Mouse (Mus musculus): Measurements from ENCODE around the gene Gm42417. TPM values are rescaled to one million over a fixed set of nuclear protein-coding genes. Genes with fewer than 3 reads are reported as not detected.
A peak's percentile ranks its signal among the peaks of the same experiment; 100 is the strongest.

Gm42417 gene
- total and polyA plus RNA-seq, 2 experiments from 2014 or later = not detected

- Histone ChIP-seq H3K27ac (ENCODE audit: low read depth) (no peak overlapping the region), H3K4me2 (ENCODE audit: low read depth, low read length) (no peak overlapping the region), H3K4me1 (ENCODE audit: control insufficient read depth, insufficient read depth) (peaks cover 7% of the 10 kb centered on the region; the same call in 1 of the 2 replicates), H3K36me3 (replicated peaks; ENCODE audit: control insufficient read depth, insufficient read depth, low read length) (peaks cover 61% of the 10 kb centered on the region), H3K9ac (replicated peaks; ENCODE audit: low read depth, low read length) (no peak overlapping the region), H3K9me3 (replicated peaks; ENCODE audit: control insufficient read depth, low read length) (no peaks in the 10 kb centered on the region), H3K4me3 (ENCODE audit: low read depth, low read length) (no peak overlapping the region), H3K27me3 (ENCODE audit: control insufficient read depth, insufficient read depth, low read length) (no peaks in the 10 kb centered on the region)
- no peak for ATAC-seq (ENCODE audit: insufficient read depth, low read depth)
- 82% methylated on average over 18 of the region's 18 CpGs for WGBS
- TF ChIP-seq EP300 (IDR thresholded peaks at IDR 0.05; ENCODE audit: low read depth) = no peak
- TF ChIP-seq CTCF (IDR thresholded peaks at IDR 0.05; ENCODE audit: low read depth) = no peak
- DNase-seq (ENCODE audit: low spot score) = no peak
Measured at GRCm38 (mm10) chr1:36549491-36549890, 10.3 kb upstream of the Gm42417 start.

DNA sequence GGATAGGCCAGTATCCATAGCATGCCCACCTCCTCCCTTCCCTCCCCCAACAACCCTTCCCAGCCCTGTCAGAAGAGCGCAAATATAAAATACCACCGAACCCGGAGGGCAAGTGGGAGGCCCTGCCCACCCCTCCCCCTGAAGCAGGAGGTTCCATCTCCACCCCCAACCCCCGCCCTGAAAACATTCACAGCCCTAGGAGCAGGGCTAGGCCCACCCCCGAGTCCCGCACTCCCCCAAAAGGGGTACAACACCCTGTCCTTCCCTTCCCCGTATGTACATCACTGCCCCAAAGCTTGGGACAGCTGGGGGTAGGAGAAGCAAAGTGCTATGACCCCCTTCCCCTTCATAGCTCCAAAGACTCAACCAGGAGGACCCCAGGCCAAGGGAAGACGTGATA is 9.5 kb upstream of the Gm42417 start:
- Histone ChIP-seq H3K4me3 (ENCODE audit: low read depth, low read length) (no peak overlapping the region), H3K27ac (ENCODE audit: low read depth) (no peak overlapping the region), H3K27me3 (ENCODE audit: control insufficient read depth, insufficient read depth, low read length) (no peaks in the 10 kb centered on the region), H3K9me3 (replicated peaks; ENCODE audit: control insufficient read depth, low read length) (no peaks in the 10 kb centered on the region), H3K4me2 (ENCODE audit: low read depth, low read length) (no peak overlapping the region), H3K36me3 (replicated peaks; ENCODE audit: control insufficient read depth, insufficient read depth, low read length) (peaks cover 55% of the 10 kb centered on the region), H3K9ac (replicated peaks; ENCODE audit: low read depth, low read length) (no peak overlapping the region), H3K4me1 (ENCODE audit: control insufficient read depth, insufficient read depth) (peaks cover 7% of the 10 kb centered on the region; the same call in 1 of the 2 replicates)
- no peak for TF ChIP-seq CTCF (IDR thresholded peaks at IDR 0.05; ENCODE audit: low read depth)
- TF ChIP-seq EP300 (IDR thresholded peaks at IDR 0.05; ENCODE audit: low read depth) = no peak
- DNase-seq (ENCODE audit: low spot score) (no peak), ATAC-seq (ENCODE audit: insufficient read depth, low read depth) (no peak)
- WGBS = 63% methylated on average over 8 of the region's 8 CpGs

- H3K36me3 ChIP-seq (replicated peaks; ENCODE audit: control insufficient read depth, insufficient read depth, low read length) = peaks cover 48% of the 10 kb centered on the region
- 0 out of 2 replicates have a peak overlapping the region, but pooled peaks have one; percentile 1 for H3K27ac ChIP-seq (ENCODE audit: low read depth)
- no peaks in the 10 kb centered on the region for H3K27me3 ChIP-seq (ENCODE audit: control insufficient read depth, insufficient read depth, low read length)
- H3K4me3 ChIP-seq (ENCODE audit: low read depth, low read length) = no peak overlapping the region
- 31% methylated on average over 9 of the region's 9 CpGs for WGBS
- no peaks in the 10 kb centered on the region for H3K9me3 ChIP-seq (replicated peaks; ENCODE audit: control insufficient read depth, low read length)
- ATAC-seq (ENCODE audit: insufficient read depth, low read depth) (no peak), DNase-seq (ENCODE audit: low spot score) (no peak)
- no peak overlapping the region for H3K9ac ChIP-seq (replicated peaks; ENCODE audit: low read depth, low read length)
- peaks cover 7% of the 10 kb centered on the region; the same call in 1 of the 2 replicates for H3K4me1 ChIP-seq (ENCODE audit: control insufficient read depth, insufficient read depth)
- no peak overlapping the region for H3K4me2 ChIP-seq (ENCODE audit: low read depth, low read length)
- no peak for TF ChIP-seq CTCF (IDR thresholded peaks at IDR 0.05; ENCODE audit: low read depth)
- no peak; the same call in 1 of the 2 replicates for TF ChIP-seq EP300 (IDR thresholded peaks at IDR 0.05; ENCODE audit: low read depth)
Measured at GRCm38 (mm10) chr1:36547981-36548598, 8.9 kb upstream of the Gm42417 start.

GRCm38 (mm10) chr1:36546888-36547471 is 7.8 kb upstream of the Gm42417 start, which contains the start of gene Ankrd39:
Gene Ankrd39, minus strand, starts transcription at chr1:36547445.
- no peaks in the 10 kb centered on the region for H3K27me3 ChIP-seq (ENCODE audit: control insufficient read depth, insufficient read depth, low read length)
- peak within 1 kb of the TSS; percentile 83 for H3K4me2 ChIP-seq (ENCODE audit: low read depth, low read length)
- peak within 1 kb of the TSS; percentile 76 for H3K27ac ChIP-seq (ENCODE audit: low read depth)
- peak within 1 kb of the TSS; percentile 71 for H3K9ac ChIP-seq (replicated peaks; ENCODE audit: low read depth, low read length)
- H3K36me3 ChIP-seq (replicated peaks; ENCODE audit: control insufficient read depth, insufficient read depth, low read length) = peaks cover 45% of the 10 kb centered on the region
- peak; percentile 79; the same call in 1 of the 2 replicates for TF ChIP-seq EP300 (IDR thresholded peaks at IDR 0.05; ENCODE audit: low read depth)
- peak; percentile 100 for TF ChIP-seq CTCF (IDR thresholded peaks at IDR 0.05; ENCODE audit: low read depth)
- no peaks in the 10 kb centered on the region for H3K9me3 ChIP-seq (replicated peaks; ENCODE audit: control insufficient read depth, low read length)
- ATAC-seq (ENCODE audit: insufficient read depth, low read depth) = peak; percentile 98
- peak within 1 kb of the TSS; percentile 72 for H3K4me3 ChIP-seq (ENCODE audit: low read depth, low read length)
- H3K4me1 ChIP-seq (ENCODE audit: control insufficient read depth, insufficient read depth) = peaks cover 7% of the 10 kb centered on the region; the same call in 1 of the 2 replicates
- under 1% methylated on average over 43 of the region's 43 CpGs for WGBS
- peak; percentile 99 for DNase-seq (ENCODE audit: low spot score)

GRCm38 (mm10) chr1:36545845-36546600 is 6.8 kb upstream of the Gm42417 start:
- TF ChIP-seq EP300 (IDR thresholded peaks at IDR 0.05; ENCODE audit: low read depth) (no peak), CTCF (IDR thresholded peaks at IDR 0.05; ENCODE audit: low read depth) (0 out of 2 replicates have a peak, but pooled peaks have one; percentile 1)

More at GRCm38 (mm10) chr1:36545845-36546600, 6.8 kb upstream of the Gm42417 start:
- Histone ChIP-seq H3K27ac (ENCODE audit: low read depth) (peak overlapping the region; percentile 76; the same call in 1 of the 2 replicates), H3K36me3 (replicated peaks; ENCODE audit: control insufficient read depth, insufficient read depth, low read length) (peaks cover 44% of the 10 kb centered on the region), H3K4me1 (ENCODE audit: control insufficient read depth, insufficient read depth) (peaks cover 7% of the 10 kb centered on the region; the same call in 1 of the 2 replicates), H3K27me3 (ENCODE audit: control insufficient read depth, insufficient read depth, low read length) (no peaks in the 10 kb centered on the region), H3K4me3 (ENCODE audit: low read depth, low read length) (peak overlapping the region; percentile 72), H3K9me3 (replicated peaks; ENCODE audit: control insufficient read depth, low read length) (no peaks in the 10 kb centered on the region), H3K4me2 (ENCODE audit: low read depth, low read length) (peak overlapping the region; percentile 83), H3K9ac (replicated peaks; ENCODE audit: low read depth, low read length) (peak overlapping the region; percentile 71)
- WGBS = 59% methylated on average over 19 of the region's 19 CpGs
- ATAC-seq (ENCODE audit: insufficient read depth, low read depth) = no peak
- DNase-seq (ENCODE audit: low spot score) = no peak

All from heart, postnatal 0 days (tissue).